Mouse (Mus musculus): Measurements from ENCODE around the gene Kbtbd12. TPM values are rescaled to one million over a fixed set of nuclear protein-coding genes. Genes with fewer than 3 reads are reported as not detected.

Kbtbd12 gene
- polyA plus RNA-seq, 1 experiment from 2014 or later, result not detected

GRCm38 (mm10) chr6:88606417-88606816 lies 31.3 kb downstream of the Kbtbd12 start:
- ATAC-seq (ENCODE audit: insufficient read depth, low FRiP score, low TSS enrichment), result no peak
- no peak for DNase-seq (ENCODE audit: low spot score)
- Histone ChIP-seq H3K4me3 (ENCODE audit: low read depth, low read length) (no peak overlapping the region), H3K9me3 (ENCODE audit: control insufficient read depth, low read length) (no peaks in the 10 kb centered on the region), H3K4me1 (ENCODE audit: control insufficient read depth, insufficient read depth, low read length) (no peaks in the 10 kb centered on the region), H3K27ac (ENCODE audit: low read depth, low read length) (no peak overlapping the region), H3K27me3 (ENCODE audit: control insufficient read depth, insufficient read depth, low read length) (no peaks in the 10 kb centered on the region), H3K9ac (ENCODE audit: low read length) (no peak overlapping the region), H3K36me3 (ENCODE audit: control insufficient read depth, insufficient read depth, low read length) (no peaks in the 10 kb centered on the region), H3K4me2 (ENCODE audit: low read depth) (no peak overlapping the region)
- 73% methylated on average over 2 of the region's 2 CpGs for WGBS

- Histone ChIP-seq H3K36me3 (ENCODE audit: control insufficient read depth, insufficient read depth, low read length) (no peaks in the 10 kb centered on the region), H3K27ac (ENCODE audit: low read depth, low read length) (no peak overlapping the region), H3K4me2 (ENCODE audit: low read depth) (no peak overlapping the region), H3K4me3 (ENCODE audit: low read depth, low read length) (no peak overlapping the region), H3K9ac (ENCODE audit: low read length) (no peak overlapping the region), H3K27me3 (ENCODE audit: control insufficient read depth, insufficient read depth, low read length) (no peaks in the 10 kb centered on the region), H3K4me1 (ENCODE audit: control insufficient read depth, insufficient read depth, low read length) (no peaks in the 10 kb centered on the region), H3K9me3 (ENCODE audit: control insufficient read depth, low read length) (no peaks in the 10 kb centered on the region)
- DNase-seq (ENCODE audit: low spot score), result no peak
- ATAC-seq (ENCODE audit: insufficient read depth, low FRiP score, low TSS enrichment), result no peak
- WGBS, result 88% methylated on average over 2 of the region's 2 CpGs
Measured at GRCm38 (mm10) chr6:88605715-88606114, 32.0 kb downstream of the Kbtbd12 start.

- Histone ChIP-seq H3K9me3 (ENCODE audit: control insufficient read depth, low read length) (no peaks in the 10 kb centered on the region), H3K4me1 (ENCODE audit: control insufficient read depth, insufficient read depth, low read length) (no peaks in the 10 kb centered on the region), H3K9ac (ENCODE audit: low read length) (no peak overlapping the region), H3K36me3 (ENCODE audit: control insufficient read depth, insufficient read depth, low read length) (no peaks in the 10 kb centered on the region), H3K4me3 (ENCODE audit: low read depth, low read length) (no peak overlapping the region), H3K27me3 (ENCODE audit: control insufficient read depth, insufficient read depth, low read length) (no peaks in the 10 kb centered on the region), H3K4me2 (ENCODE audit: low read depth) (no peak overlapping the region), H3K27ac (ENCODE audit: low read depth, low read length) (no peak overlapping the region)
- 70% methylated on average over 2 of the region's 2 CpGs for WGBS
- no peak for DNase-seq (ENCODE audit: low spot score)
- ATAC-seq (ENCODE audit: insufficient read depth, low FRiP score, low TSS enrichment), result no peak
Measured at GRCm38 (mm10) chr6:88605235-88605634, 32.5 kb downstream of the Kbtbd12 start.

- H3K9me3 ChIP-seq (ENCODE audit: control insufficient read depth, low read length), result no peaks in the 10 kb centered on the region
- H3K27ac ChIP-seq (ENCODE audit: low read depth, low read length), result no peak overlapping the region
- H3K27me3 ChIP-seq (ENCODE audit: control insufficient read depth, insufficient read depth, low read length), result no peaks in the 10 kb centered on the region
- WGBS, result 86% methylated on average over 2 of the region's 2 CpGs
- H3K4me2 ChIP-seq (ENCODE audit: low read depth), result no peak overlapping the region
- ATAC-seq (ENCODE audit: insufficient read depth, low FRiP score, low TSS enrichment) (no peak), DNase-seq (ENCODE audit: low spot score) (no peak)
- no peak overlapping the region for H3K9ac ChIP-seq (ENCODE audit: low read length)
- H3K4me3 ChIP-seq (ENCODE audit: low read depth, low read length), result no peak overlapping the region
- H3K36me3 ChIP-seq (ENCODE audit: control insufficient read depth, insufficient read depth, low read length), result no peaks in the 10 kb centered on the region
- no peaks in the 10 kb centered on the region for H3K4me1 ChIP-seq (ENCODE audit: control insufficient read depth, insufficient read depth, low read length)
Measured at GRCm38 (mm10) chr6:88596108-88596507, 41.6 kb downstream of the Kbtbd12 start.

- H3K27me3 ChIP-seq (ENCODE audit: control insufficient read depth, insufficient read depth, low read length), result no peaks in the 10 kb centered on the region
- no peak overlapping the region for H3K9ac ChIP-seq (ENCODE audit: low read length)
- H3K27ac ChIP-seq (ENCODE audit: low read depth, low read length), result no peak overlapping the region
- H3K36me3 ChIP-seq (ENCODE audit: control insufficient read depth, insufficient read depth, low read length), result no peaks in the 10 kb centered on the region
- H3K4me1 ChIP-seq (ENCODE audit: control insufficient read depth, insufficient read depth, low read length), result no peaks in the 10 kb centered on the region
- no peaks in the 10 kb centered on the region for H3K9me3 ChIP-seq (ENCODE audit: control insufficient read depth, low read length)
- ATAC-seq (ENCODE audit: insufficient read depth, low FRiP score, low TSS enrichment) (no peak), DNase-seq (ENCODE audit: low spot score) (no peak)
- no peak overlapping the region for H3K4me2 ChIP-seq (ENCODE audit: low read depth)
- 89% methylated on average over 6 of the region's 6 CpGs for WGBS
- H3K4me3 ChIP-seq (ENCODE audit: low read depth, low read length), result no peak overlapping the region
Measured at GRCm38 (mm10) chr6:88592367-88592766, 45.4 kb downstream of the Kbtbd12 start.

- no peaks in the 10 kb centered on the region for H3K27me3 ChIP-seq (ENCODE audit: control insufficient read depth, insufficient read depth, low read length)
- ATAC-seq (ENCODE audit: insufficient read depth, low FRiP score, low TSS enrichment) (no peak), DNase-seq (ENCODE audit: low spot score) (no peak)
- no peak overlapping the region for H3K9ac ChIP-seq (ENCODE audit: low read length)
- no peak overlapping the region for H3K4me2 ChIP-seq (ENCODE audit: low read depth)
- H3K4me3 ChIP-seq (ENCODE audit: low read depth, low read length), result no peak overlapping the region
- no peaks in the 10 kb centered on the region for H3K4me1 ChIP-seq (ENCODE audit: control insufficient read depth, insufficient read depth, low read length)
- no peak overlapping the region for H3K27ac ChIP-seq (ENCODE audit: low read depth, low read length)
- no peaks in the 10 kb centered on the region for H3K36me3 ChIP-seq (ENCODE audit: control insufficient read depth, insufficient read depth, low read length)
- WGBS, result 94% methylated on average over 4 of the region's 4 CpGs
- no peaks in the 10 kb centered on the region for H3K9me3 ChIP-seq (ENCODE audit: control insufficient read depth, low read length)
Measured at GRCm38 (mm10) chr6:88590231-88590630, 47.5 kb downstream of the Kbtbd12 start.

- Histone ChIP-seq H3K4me1 (ENCODE audit: control insufficient read depth, insufficient read depth, low read length) (no peaks in the 10 kb centered on the region), H3K36me3 (ENCODE audit: control insufficient read depth, insufficient read depth, low read length) (no peaks in the 10 kb centered on the region), H3K27ac (ENCODE audit: low read depth, low read length) (no peak overlapping the region)
Measured at GRCm38 (mm10) chr6:88589517-88589916, 48.2 kb downstream of the Kbtbd12 start.

GRCm38 (mm10) chr6:88588581-88589256 lies 49.0 kb downstream of the Kbtbd12 start:
- Histone ChIP-seq H3K27ac (ENCODE audit: low read depth, low read length) (no peak overlapping the region), H3K36me3 (ENCODE audit: control insufficient read depth, insufficient read depth, low read length) (no peaks in the 10 kb centered on the region), H3K4me3 (ENCODE audit: low read depth, low read length) (no peak overlapping the region), H3K27me3 (ENCODE audit: control insufficient read depth, insufficient read depth, low read length) (no peaks in the 10 kb centered on the region), H3K4me2 (ENCODE audit: low read depth) (no peak overlapping the region), H3K9me3 (ENCODE audit: control insufficient read depth, low read length) (no peaks in the 10 kb centered on the region), H3K9ac (ENCODE audit: low read length) (no peak overlapping the region), H3K4me1 (ENCODE audit: control insufficient read depth, insufficient read depth, low read length) (no peaks in the 10 kb centered on the region)
- WGBS, result 83% methylated on average over 7 of the region's 7 CpGs
- ATAC-seq (ENCODE audit: insufficient read depth, low FRiP score, low TSS enrichment), result no peak
- no peak for DNase-seq (ENCODE audit: low spot score)

More at GRCm38 (mm10) chr6:88589517-88589916, 48.2 kb downstream of the Kbtbd12 start:
- no peak overlapping the region for H3K9ac ChIP-seq (ENCODE audit: low read length)
- DNase-seq (ENCODE audit: low spot score), result peak; percentile 48
- no peak overlapping the region for H3K4me2 ChIP-seq (ENCODE audit: low read depth)
- no peak for ATAC-seq (ENCODE audit: insufficient read depth, low FRiP score, low TSS enrichment)
- H3K4me3 ChIP-seq (ENCODE audit: low read depth, low read length), result no peak overlapping the region
- H3K27me3 ChIP-seq (ENCODE audit: control insufficient read depth, insufficient read depth, low read length), result no peaks in the 10 kb centered on the region
- WGBS, result 37% methylated on average over 5 of the region's 5 CpGs
- H3K9me3 ChIP-seq (ENCODE audit: control insufficient read depth, low read length), result no peaks in the 10 kb centered on the region

- no peaks in the 10 kb centered on the region for H3K9me3 ChIP-seq (ENCODE audit: control insufficient read depth, low read length)
- no peak for DNase-seq (ENCODE audit: low spot score)
- WGBS, result 81% methylated on average over 3 of the region's 3 CpGs
- H3K9ac ChIP-seq (ENCODE audit: low read length), result no peak overlapping the region
- H3K4me2 ChIP-seq (ENCODE audit: low read depth), result no peak overlapping the region
- no peaks in the 10 kb centered on the region for H3K4me1 ChIP-seq (ENCODE audit: control insufficient read depth, insufficient read depth, low read length)
- H3K4me3 ChIP-seq (ENCODE audit: low read depth, low read length), result no peak overlapping the region
- no peak overlapping the region for H3K27ac ChIP-seq (ENCODE audit: low read depth, low read length)
- no peaks in the 10 kb centered on the region for H3K36me3 ChIP-seq (ENCODE audit: control insufficient read depth, insufficient read depth, low read length)
- no peaks in the 10 kb centered on the region for H3K27me3 ChIP-seq (ENCODE audit: control insufficient read depth, insufficient read depth, low read length)
- ATAC-seq (ENCODE audit: insufficient read depth, low FRiP score, low TSS enrichment), result no peak
Measured at GRCm38 (mm10) chr6:88587091-88587490, 50.7 kb downstream of the Kbtbd12 start.

Measured in neural tube, embryonic 11.5 days (tissue).